Comparison of ENCODE assay signal across 11 mouse cellular contexts in genomic region chr11:105936200-105936599, GRCm38 (mm10). TPM values are rescaled to one million over a fixed set of nuclear protein-coding genes. Genes with fewer than 3 reads are reported as not detected.
DNase-seq lines count a peak whose midpoint lies in the region; ATAC-seq and TF ChIP-seq lines count a peak whose summit lies in the region.
"Had no signal": no experiment of that assay in that cellular context is flagged by ENCODE, and none has a peak within 500 bp of the region (broad histone marks: within the 10 kb centered on the region; RNA-seq: fewer than 3 reads in every experiment).

No protein-coding gene starts in this region.

- 0 out of 2 replicates have a peak overlapping the region, but pooled peaks have one; percentile 11 for H3K4me3 ChIP-seq in gastrocnemius, adult 2 months
- H3K4me3 ChIP-seq in lung, adult 2 months (replicated peaks; ENCODE audit: extremely low read depth, low read depth, low read length): no peak overlapping the region
- no peak overlapping the region for H3K4me3 ChIP-seq in forebrain, embryonic 15.5 days
- H3K4me3 ChIP-seq: embryonic facial prominence, embryonic 13.5 days had no signal

- no peaks in the 10 kb centered on the region for H3K36me3 ChIP-seq in forebrain, embryonic 15.5 days
- H3K36me3 ChIP-seq: embryonic facial prominence, embryonic 13.5 days had no signal

- H3K9ac ChIP-seq in forebrain, embryonic 15.5 days (replicated peaks): no peak overlapping the region
- H3K9ac ChIP-seq: embryonic facial prominence, embryonic 13.5 days had no signal

- peak; percentile 32; the same call in 1 of the 2 replicates for TF ChIP-seq POLR2A in lung, adult 2 months (IDR thresholded peaks at IDR 0.05; ENCODE audit: borderline replicate concordance, extremely low read depth, low read depth, low read length)

- DNase-seq in kidney, adult 18-20 months: peak; percentile 35
- DNase-seq in kidney, postnatal 14 days: no peak
- DNase-seq in adrenal gland, postnatal 10 days: peak; percentile 75
- peak; percentile 95 for DNase-seq in gastrocnemius, adult 2 months
- no peak for DNase-seq in lung, adult 2 months
- DNase-seq in thymus, adult 18-20 months: no peak

- H3K27me3 ChIP-seq in forebrain, embryonic 15.5 days: no peaks in the 10 kb centered on the region
- H3K27me3 ChIP-seq: embryonic facial prominence, embryonic 13.5 days; Patski had no signal

- TF ChIP-seq CTCF in gastrocnemius, adult 2 months (IDR thresholded peaks at IDR 0.05): no peak
- no peak for TF ChIP-seq CTCF in lung, adult 2 months (IDR thresholded peaks at IDR 0.05; ENCODE audit: insufficient read depth, low read length)

- no peak for ATAC-seq in activated CD4-positive, CD25-positive, alpha-beta regulatory T cell, adult 4 months
- no peak for ATAC-seq in forebrain, embryonic 15.5 days (replicated peaks)
- ATAC-seq: Patski had no signal

- intact Hi-C loops in gastrocnemius, adult 2 months (cut with DNase I): loop anchor here (2.0 kb wide), 1 partner anchor 33 kb away; no protein-coding TSS in a partner anchor

- H3K27ac ChIP-seq in gastrocnemius, adult 2 months: peak overlapping the region; percentile 79
- no peak overlapping the region for H3K27ac ChIP-seq in forebrain, embryonic 15.5 days (replicated peaks)
- H3K27ac ChIP-seq: embryonic facial prominence, embryonic 13.5 days; macrophage had no signal

- H3K9me3 ChIP-seq in forebrain, embryonic 15.5 days: no peaks in the 10 kb centered on the region
- H3K9me3 ChIP-seq: embryonic facial prominence, embryonic 13.5 days had no signal

- WGBS in lung, adult 2 months: 56% methylated on average over 6 of the region's 6 CpGs
- 86% methylated on average over 6 of the region's 6 CpGs for WGBS in forebrain, embryonic 15.5 days

- H3K4me2 ChIP-seq in forebrain, embryonic 15.5 days (replicated peaks): no peak overlapping the region
- H3K4me2 ChIP-seq: embryonic facial prominence, embryonic 13.5 days had no signal

- H3K4me1 ChIP-seq in lung, adult 2 months (ENCODE audit: control insufficient read depth, insufficient read depth, low read length): peaks cover 24% of the 10 kb centered on the region
- no peaks in the 10 kb centered on the region for H3K4me1 ChIP-seq in forebrain, embryonic 15.5 days
- H3K4me1 ChIP-seq: embryonic facial prominence, embryonic 13.5 days had no signal

RNA-seq across cellular contexts. Expression of gene Cyb561, which starts 16.9 kb away (rescaled TPM):
- total RNA-seq in adrenal gland, postnatal 10 days (2021): 100 to 1,000 TPM; 123 to 140 TPM
- 1 to 10 TPM; 3.9 to 4.7 TPM for total RNA-seq in gastrocnemius, adult 2 months (2021)
- 102 and 105 TPM in 2 replicates for polyA plus RNA-seq in lung, adult 2 months (2012; rRNA removed)
- polyA plus RNA-seq in activated CD4-positive, CD25-positive, alpha-beta regulatory T cell, adult 4 months (2017; shearing (Covaris generic)): 1 to 10 TPM in 1 of 2 experiments, under 1 TPM in 1; 0.63 to 1.4 TPM
- 32.3 and 32.5 TPM in 2 replicates for polyA plus RNA-seq in forebrain, embryonic 15.5 days (2015; fragmentation: Nextera tagmentation; extraction: Ambion mirVana)
- polyA plus RNA-seq: macrophage had no signal

RNA-seq across cellular contexts. Expression of gene Ace, which starts 31.5 kb away (rescaled TPM):
- 10 to 100 TPM; 12.9 to 15.4 TPM for total RNA-seq in adrenal gland, postnatal 10 days (2021)
- total RNA-seq in gastrocnemius, adult 2 months (2021): 10 to 100 TPM; 18.4 to 24.6 TPM
- 704 and 832 TPM in 2 replicates for polyA plus RNA-seq in lung, adult 2 months (2012; rRNA removed)
- under 1 TPM in 1 of 2 experiments, not detected in 1; 0.11 TPM for polyA plus RNA-seq in activated CD4-positive, CD25-positive, alpha-beta regulatory T cell, adult 4 months (2017; shearing (Covaris generic))
- polyA plus RNA-seq in forebrain, embryonic 15.5 days (2015; fragmentation: Nextera tagmentation; extraction: Ambion mirVana): 2.3 and 2.5 TPM in 2 replicates

RNA-seq across cellular contexts. Expression of gene Ace3, which starts 58.3 kb away (rescaled TPM):
- total RNA-seq in adrenal gland, postnatal 10 days (2021): not detected
- not detected for total RNA-seq in gastrocnemius, adult 2 months (2021)
- 2.2 and 2.4 TPM in 2 replicates for polyA plus RNA-seq in lung, adult 2 months (2012; rRNA removed)
- not detected for polyA plus RNA-seq in activated CD4-positive, CD25-positive, alpha-beta regulatory T cell, adult 4 months (2017; shearing (Covaris generic))
- 0.08 TPM in 1 of 2 replicates, not detected in the other for polyA plus RNA-seq in forebrain, embryonic 15.5 days (2015; fragmentation: Nextera tagmentation; extraction: Ambion mirVana)
- polyA plus RNA-seq: embryonic facial prominence, embryonic 13.5 days; macrophage; Patski had no signal

Comparison
In these comparisons a context has a peak if more than half of its experiments do, and no peak if none do; other contexts are left out.
1. DNase-seq: peak in kidney, adult 18-20 months (single experiment), adrenal gland, postnatal 10 days (single experiment) and gastrocnemius, adult 2 months (single experiment); none in kidney, postnatal 14 days (single experiment), lung, adult 2 months (single experiment) and thymus, adult 18-20 months (0 of 2).
2. RNA of gene Cyb561, which starts 16.9 kb away (polyA plus RNA-seq): 102 to 105 TPM in lung, adult 2 months and 32.3 to 32.5 TPM in forebrain, embryonic 15.5 days; 0.63 to 1.4 TPM in activated CD4-positive, CD25-positive, alpha-beta regulatory T cell, adult 4 months; every median in the first group is over 10 times any median in the second.
3. RNA of gene Ace, which starts 31.5 kb away (polyA plus RNA-seq): 704 to 832 TPM in lung, adult 2 months; 2.3 to 2.5 TPM in forebrain, embryonic 15.5 days and 0.11 TPM in activated CD4-positive, CD25-positive, alpha-beta regulatory T cell, adult 4 months; every median in the first group is over 100 times any median in the second.